Mouse (Mus musculus) kidney, adult 2 months (tissue): ENCODE measurements around the gene Mtif2. TPM values are rescaled to one million over a fixed set of nuclear protein-coding genes. Genes with fewer than 3 reads are reported as not detected.

Experiments
- DNase-seq: peaks from one replicate; pipeline ENCODE4 v3.0.0; 2021
- H3K27ac ChIP-seq: fragments of 200-500 bp; 2 replicates; pipeline ENCODE4 v1.5.1; 2012; ENCODE audit warnings: low read depth, low read length, control low read depth, inconsistent platforms; ENCODE audit not compliant: insufficient read depth
- H3K27me3 ChIP-seq: fragments of 200-500 bp; replicated peaks from 2 replicates; pipeline ENCODE4 v1.6.1; 2012; ENCODE audit warnings: mild to moderate bottlenecking, moderate library complexity, low read length, inconsistent platforms; ENCODE audit not compliant: control insufficient read depth, insufficient read depth
- H3K36me3 ChIP-seq: fragments of 200-500 bp; 2 replicates; pipeline ENCODE4 v1.6.1; 2012; ENCODE audit warnings: mild to moderate bottlenecking, moderate library complexity, low read length, inconsistent platforms; ENCODE audit not compliant: control insufficient read depth, insufficient read depth
- H3K4me1 ChIP-seq: fragments of 200-500 bp; 2 replicates; pipeline ENCODE4 v1.6.1; 2011; ENCODE audit warnings: low read length; ENCODE audit not compliant: control insufficient read depth, insufficient read depth
- H3K4me3 ChIP-seq: fragments of 200-500 bp; 2 replicates; pipeline ENCODE4 v1.5.1; 2011; ENCODE audit warnings: mild to moderate bottlenecking, low read depth, low read length, control low read depth; ENCODE audit not compliant: insufficient read depth
- CTCF ChIP-seq: fragments of 200-500 bp; conservative IDR thresholded peaks from 2 replicates; pipeline ENCODE4 v1.5.1; 2011; ENCODE audit warnings: low read depth, mild to moderate bottlenecking, control low read depth, low read length, moderate library complexity, mixed read lengths; ENCODE audit not compliant: insufficient read depth, insufficient read length
- POLR2A ChIP-seq: fragments of 200-500 bp; IDR thresholded peaks from one replicate; pipeline ENCODE4 v1.6.1; 2011; ENCODE audit warnings: low read depth, low read length, control low read depth
- WGBS: fragments of 180-500 bp; shearing (Covaris S2); methylation state at CpG from one replicate; pipeline ENCODE4 v1.1.7; 2018; 5-methylcytosine and 5-hydroxymethylcytosine counted together
- polyA plus RNA-seq: library from polyadenylated mRNA; depleted of rRNA; stranded (reverse); fragments of >200 nt; gene quantifications from 2 replicates; pipeline ENCODE4 v1.2.3, GENCODE M21; 2012; rRNA removed

Gene Mtif2
- polyA plus RNA-seq, 1 experiment = 13.6 TPM

DNA sequence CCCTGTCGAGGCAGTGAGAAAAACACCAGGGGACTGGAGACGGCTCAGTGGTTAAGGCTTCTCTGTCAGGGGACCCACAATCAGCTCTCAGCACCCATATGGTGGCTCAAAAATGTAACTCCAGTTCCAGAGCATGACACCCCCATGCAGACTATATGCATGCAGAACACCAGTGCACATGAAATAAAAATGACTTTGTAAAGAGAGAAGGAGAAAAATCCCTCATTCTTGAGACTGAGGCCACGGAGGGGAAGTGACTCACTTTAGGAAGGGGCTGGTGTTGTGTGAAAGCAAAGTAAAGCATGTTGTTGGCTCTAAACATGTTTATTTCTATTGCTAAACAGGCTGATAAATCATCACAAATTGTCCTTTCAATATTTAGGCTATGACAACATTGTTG is 34.8 kb downstream of the Mtif2 start:
- TF ChIP-seq POLR2A (no peak), CTCF (no peak)
- Histone ChIP-seq H3K27ac (no peak overlapping the region), H3K4me3 (no peak overlapping the region), H3K4me1 (no peaks in the 10 kb centered on the region; the same call in 1 of the 2 replicates), H3K27me3 (no peaks in the 10 kb centered on the region), H3K36me3 (no peaks in the 10 kb centered on the region)
- no peak for DNase-seq
- 92% methylated on average over 3 of the region's 3 CpGs for WGBS

DNA sequence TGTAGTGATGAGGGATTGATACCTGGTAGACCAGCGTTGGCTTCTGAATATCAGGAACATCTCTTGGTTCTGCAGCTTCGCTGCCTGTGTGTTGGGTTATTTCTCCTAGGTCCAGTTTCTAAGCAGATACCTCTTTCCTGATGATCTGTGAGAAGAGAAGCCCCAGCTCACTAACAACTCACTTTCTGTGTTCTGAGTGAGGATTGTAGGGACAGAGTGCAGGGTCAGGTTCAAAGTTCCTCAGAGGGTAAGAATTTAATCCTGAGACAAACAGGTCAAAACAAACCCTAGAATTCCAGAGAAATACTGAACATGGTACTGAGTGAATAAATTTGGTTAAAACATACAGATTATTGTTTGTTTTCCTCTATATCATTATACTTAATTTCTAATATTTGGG is 37.2 kb downstream of the Mtif2 start:
- H3K27ac ChIP-seq = peak overlapping the region; percentile 68; the same call in 1 of the 2 replicates
- no peaks in the 10 kb centered on the region for H3K27me3 ChIP-seq
- no peak overlapping the region for H3K4me3 ChIP-seq
- no peaks in the 10 kb centered on the region for H3K36me3 ChIP-seq
- 89% methylated on average over 2 of the region's 2 CpGs for WGBS
- TF ChIP-seq CTCF (no peak), POLR2A (no peak)
- no peaks in the 10 kb centered on the region; the same call in 1 of the 2 replicates for H3K4me1 ChIP-seq
- DNase-seq = peak; percentile 70

DNA sequence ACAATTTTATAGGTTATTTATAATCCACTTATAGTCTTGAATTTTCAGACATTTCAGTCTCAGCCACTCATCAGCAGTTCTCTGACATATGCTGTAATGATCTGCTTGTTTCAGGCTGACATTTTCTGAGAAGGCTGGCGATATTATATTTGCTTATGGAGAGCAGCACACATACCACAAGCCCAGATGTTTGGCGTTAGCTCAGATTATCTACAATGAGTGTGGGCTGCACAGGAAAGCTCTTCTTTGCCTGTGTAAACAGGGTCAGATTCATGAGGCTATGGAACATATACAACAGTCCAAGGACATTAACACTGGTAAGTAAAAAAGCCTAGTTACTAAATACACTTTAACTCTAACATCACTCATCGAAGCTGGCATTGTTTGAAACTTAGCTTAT is 45.3 kb downstream of the Mtif2 start:
- no peak for TF ChIP-seq POLR2A
- 68% methylated on average over 3 of the region's 3 CpGs for WGBS
- H3K27me3 ChIP-seq = no peaks in the 10 kb centered on the region
- no peaks in the 10 kb centered on the region for H3K4me1 ChIP-seq
- H3K27ac ChIP-seq = no peak overlapping the region
- no peak overlapping the region for H3K4me3 ChIP-seq
- DNase-seq = no peak
- no peaks in the 10 kb centered on the region for H3K36me3 ChIP-seq

DNA sequence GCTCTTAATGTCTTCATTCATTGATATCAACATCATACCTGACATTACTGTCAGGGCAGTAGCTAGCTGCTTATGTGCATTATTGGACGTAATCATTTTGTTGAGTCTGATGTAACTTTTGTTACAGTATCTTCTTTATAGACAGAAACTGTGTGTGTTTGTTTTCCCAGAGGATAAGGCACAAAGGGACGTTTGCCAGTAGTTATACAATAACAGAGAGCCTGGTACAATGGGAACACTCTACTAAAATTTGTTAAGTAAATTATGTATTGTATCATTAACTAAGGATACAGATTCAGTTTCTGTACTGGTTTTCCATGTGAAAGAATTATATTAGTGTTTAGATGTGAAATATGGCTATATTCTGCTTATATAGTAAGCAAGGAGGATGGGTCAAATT is 46.4 kb downstream of the Mtif2 start:
- H3K4me1 ChIP-seq = no peaks in the 10 kb centered on the region
- TF ChIP-seq CTCF (no peak), POLR2A (no peak)
- no peak overlapping the region for H3K27ac ChIP-seq
- H3K4me3 ChIP-seq = no peak overlapping the region
- WGBS = 58% methylated on average over 2 of the region's 2 CpGs
- DNase-seq = peak; percentile 52
- H3K36me3 ChIP-seq = no peaks in the 10 kb centered on the region
- H3K27me3 ChIP-seq = no peaks in the 10 kb centered on the region

DNA sequence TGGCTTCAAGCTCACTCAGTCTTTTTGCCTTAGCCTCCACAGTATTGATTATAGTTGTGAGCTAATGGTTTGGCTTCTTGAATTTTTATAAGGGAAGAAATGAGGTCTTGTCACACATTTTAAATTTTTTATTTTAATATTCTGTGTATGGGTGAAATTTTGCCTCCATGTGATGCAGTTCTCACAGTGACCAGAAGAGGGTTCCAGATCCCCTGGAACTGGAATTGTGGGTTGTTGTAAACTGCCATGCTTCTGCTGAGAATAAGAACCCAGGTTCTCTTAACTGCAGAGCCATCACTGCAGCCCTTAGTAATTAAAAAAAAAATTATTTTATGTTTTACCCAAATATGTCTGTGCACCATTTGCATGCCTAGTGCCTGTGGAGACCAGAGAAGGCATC is 53.4 kb downstream of the Mtif2 start:
- TF ChIP-seq CTCF (peak; percentile 41; the same call in 1 of the 2 replicates), POLR2A (no peak)
- H3K27ac ChIP-seq = no peak overlapping the region
- no peaks in the 10 kb centered on the region for H3K27me3 ChIP-seq
- DNase-seq = peak; percentile 7
- H3K36me3 ChIP-seq = no peaks in the 10 kb centered on the region
- no peak overlapping the region for H3K4me3 ChIP-seq
- H3K4me1 ChIP-seq = no peaks in the 10 kb centered on the region

Other genes starting within 250 kb of the Mtif2 start
- 0.80 and 1.3 TPM in 2 replicates for gene Ccdc88a, start 152.8 kb upstream of the Mtif2 start, polyA plus RNA-seq
- 4.2 and 7.8 TPM in 2 replicates for gene Prorsd1, start 11.4 kb upstream of the Mtif2 start, polyA plus RNA-seq
- 0.22 TPM in 1 of 2 replicates, not detected in the other for gene Clhc1, start 21.5 kb downstream of the Mtif2 start, polyA plus RNA-seq
- gene Rps27a, start 21.7 kb downstream of the Mtif2 start, polyA plus RNA-seq = 104 and 156 TPM in 2 replicates
- gene Rtn4, start 166.5 kb downstream of the Mtif2 start, polyA plus RNA-seq = 56.1 and 72.2 TPM in 2 replicates